Mouse (Mus musculus) lung, postnatal 25 days (tissue): Measurements from ENCODE around the gene Kdelr2.

Experiments
- DNase-seq: peaks from one replicate; pipeline ENCODE4 v3.0.0; 2022; ENCODE audit warnings: low spot score

Gene Kdelr2

GRCm38 (mm10) chr5:143401556-143401955 lies 2.1 kb upstream of the Kdelr2 start:
- DNase-seq: no peak

- no peak for DNase-seq
Observed at GRCm38 (mm10) chr5:143404148-143404930, 701 bp downstream of the Kdelr2 start.

GRCm38 (mm10) chr5:143405200-143405599 lies 1.6 kb downstream of the Kdelr2 start:
- DNase-seq: no peak

- DNase-seq: no peak
Observed at GRCm38 (mm10) chr5:143406548-143406947, 2.9 kb downstream of the Kdelr2 start.

GRCm38 (mm10) chr5:143409239-143409638 lies 5.6 kb downstream of the Kdelr2 start:
- DNase-seq: peak; percentile 39

- DNase-seq: peak; percentile 29
Observed at GRCm38 (mm10) chr5:143410841-143411395, 7.3 kb downstream of the Kdelr2 start.

- no peak for DNase-seq
Observed at GRCm38 (mm10) chr5:143421484-143421883, 17.8 kb downstream of the Kdelr2 start.

GRCm38 (mm10) chr5:143422990-143423389 lies 19.4 kb downstream of the Kdelr2 start:
- no peak for DNase-seq

GRCm38 (mm10) chr5:143423899-143424519 lies 20.4 kb downstream of the Kdelr2 start:
- peak; percentile 63 for DNase-seq

GRCm38 (mm10) chr5:143434421-143434820 lies 30.8 kb downstream of the Kdelr2 start:
- peak; percentile 69 for DNase-seq

GRCm38 (mm10) chr5:143441298-143441697 lies 37.7 kb downstream of the Kdelr2 start:
- DNase-seq: no peak

GRCm38 (mm10) chr5:143441753-143442152 lies 38.1 kb downstream of the Kdelr2 start:
- DNase-seq: no peak

- DNase-seq: no peak
Observed at GRCm38 (mm10) chr5:143463671-143464070, 60.0 kb downstream of the Kdelr2 start.

- DNase-seq: peak; percentile 91
Observed at GRCm38 (mm10) chr5:143464100-143464756, 60.6 kb downstream of the Kdelr2 start, which contains the start of gene Daglb. Gene Daglb (plus strand): TSS chr5:143464584.

- DNase-seq: peak; percentile 10
Observed at GRCm38 (mm10) chr5:143464757-143465118, 61.1 kb downstream of the Kdelr2 start.

- DNase-seq: no peak
Observed at GRCm38 (mm10) chr5:143465156-143466085, 61.8 kb downstream of the Kdelr2 start.

- no peak for DNase-seq
Observed at GRCm38 (mm10) chr5:143466891-143467669, 63.4 kb downstream of the Kdelr2 start.

- DNase-seq: no peak
Observed at GRCm38 (mm10) chr5:143467931-143468330, 64.3 kb downstream of the Kdelr2 start.

GRCm38 (mm10) chr5:143469628-143470027 lies 66.0 kb downstream of the Kdelr2 start:
- no peak for DNase-seq

GRCm38 (mm10) chr5:143470421-143471164 lies 67.0 kb downstream of the Kdelr2 start:
- peak; percentile 54 for DNase-seq
